Mouse (Mus musculus) layer of hippocampus, postnatal 25 days (tissue): Measurements from ENCODE around the gene Ak2. TPM values are rescaled to one million over a fixed set of nuclear protein-coding genes. Genes with fewer than 3 reads are reported as not detected.

Experiments used
- total RNA-seq, 2 experiments: library from RNA; stranded (reverse); gene quantifications; 2 replicates each; pipeline ENCODE4 v1.2.3; 2021

Ak2 gene
- total RNA-seq, 2 experiments from 2014 or later: 27.7 to 30.9 TPM

Other genes with a start within 250 kb of the Ak2 start
- under 1 TPM; 0.12 to 0.14 TPM for gene A3galt2, start 236.6 kb upstream of the Ak2 start, total RNA-seq
- 10 to 100 TPM; 24.7 to 33.8 TPM for gene Zfp362, start 185.9 kb upstream of the Ak2 start, total RNA-seq
- gene Trim62, start 108.4 kb upstream of the Ak2 start, total RNA-seq: 10 to 100 TPM; 15.1 to 16.2 TPM
- 10 to 100 TPM; 40.7 to 41.8 TPM for gene Azin2, start 29.5 kb upstream of the Ak2 start, total RNA-seq
- 10 to 100 TPM; 48.1 to 49.7 TPM for gene Rnf19b, start 66.3 kb downstream of the Ak2 start, total RNA-seq
- gene Tmem54, start 113.6 kb downstream of the Ak2 start, total RNA-seq: not detected
- gene Hpca, start 130.1 kb downstream of the Ak2 start, total RNA-seq: 1,000 to 10,000 TPM; 2,567 to 2,613 TPM
- 10 to 100 TPM; 85.1 to 86.0 TPM for gene Fndc5, start 145.0 kb downstream of the Ak2 start, total RNA-seq
- gene S100pbp, start 197.8 kb downstream of the Ak2 start, total RNA-seq: 10 to 100 TPM; 32.5 to 35.2 TPM
- 10 to 100 TPM; 85.0 to 85.9 TPM for gene Yars, start 197.8 kb downstream of the Ak2 start, total RNA-seq